Mouse (Mus musculus) brain, embryonic 14.5 days (tissue): ENCODE measurements around the gene Icam5.

Experiments
- CTCF ChIP-seq: fragments of 200-500 bp; IDR thresholded peaks from 2 replicates; pipeline ENCODE4 v1.5.1; 2012; ENCODE audit warnings: inconsistent platforms, mild to moderate bottlenecking, moderate library complexity, borderline replicate concordance; ENCODE audit not compliant: insufficient read depth, insufficient read length; ENCODE audit errors: extremely low read depth
- POLR2A ChIP-seq: fragments of 200-500 bp; IDR thresholded peaks from 2 replicates; pipeline ENCODE4 v1.6.1; 2012; ENCODE audit warnings: mild to moderate bottlenecking, inconsistent platforms, borderline replicate concordance; ENCODE audit not compliant: poor library complexity, insufficient read depth, insufficient read length, severe bottlenecking; ENCODE audit errors: extremely low read depth

GRCm38 (mm10) chr9:21075625-21076024 is 43.8 kb downstream of the Icam5 start:
- no peak for TF ChIP-seq POLR2A
- TF ChIP-seq CTCF: no peak
